Mouse (Mus musculus) liver, embryonic 14.5 days (tissue): ENCODE data around the gene Angptl8. TPM values are rescaled to one million over a fixed set of nuclear protein-coding genes. Genes with fewer than 3 reads are reported as not detected.

Experiments
- ATAC-seq: fragments of 200-750 bp; cut with Nextera tagmentation; 2 replicates; pipeline ENCODE4 v1.8.0; 2017; ENCODE audit warnings: moderate number of reproducible peaks, mild to moderate bottlenecking, moderate library complexity; ENCODE audit not compliant: insufficient read depth
- DNase-seq, 3 experiments: peaks; one replicate each; pipeline ENCODE4 v3.0.0-alpha.2; 2012 to 2013; ENCODE audit warnings: low read depth in 3 of 3, low spot score in 3 of 3
- H3K27ac ChIP-seq: fragments of 300-500 bp; sonication (generic); 2 replicates; pipeline ENCODE4 v1.5.1; 2014; ENCODE audit warnings: moderate library complexity, mild to moderate bottlenecking, control low read depth, inconsistent platforms
- H3K27me3 ChIP-seq: fragments of 300-500 bp; sonication (generic); 2 replicates; pipeline ENCODE4 v1.6.1; 2014; ENCODE audit warnings: mild to moderate bottlenecking, low read length, moderate library complexity; ENCODE audit not compliant: control insufficient read depth, insufficient read depth
- H3K36me3 ChIP-seq: fragments of 300-500 bp; sonication (generic); replicated peaks from 2 replicates; pipeline ENCODE4 v1.6.1; 2014; ENCODE audit warnings: low read depth; ENCODE audit not compliant: control insufficient read depth, insufficient read depth
- H3K4me1 ChIP-seq, 2 experiments: fragments of 200-500 bp in 1 of 2; fragments of 300-500 bp in 1 of 2; sonication (generic) in 1 of 2; replicated peaks; 2 replicates each; pipeline ENCODE4 v1.6.1; 2012 to 2014; ENCODE audit warnings: antibody characterized with exemption in 1 of 2, inconsistent platforms in 1 of 2, low read length in 1 of 2; ENCODE audit not compliant: control insufficient read depth in 2 of 2, insufficient read depth in 2 of 2
- H3K4me2 ChIP-seq: fragments of 300-500 bp; sonication (generic); 2 replicates; pipeline ENCODE4 v1.6.1; 2014; ENCODE audit warnings: low read depth, mild to moderate bottlenecking, control low read depth, moderate library complexity
- H3K4me3 ChIP-seq, 2 experiments: fragments of 200-500 bp in 1 of 2; fragments of 300-500 bp in 1 of 2; sonication (generic) in 1 of 2; 2 replicates each; pipeline ENCODE4 v1.5.1; 2012 to 2014; ENCODE audit warnings: low read depth in 2 of 2, low read length in 2 of 2, mild to moderate bottlenecking in 2 of 2, control low read depth in 1 of 2, inconsistent platforms in 1 of 2, moderate library complexity in 1 of 2; ENCODE audit not compliant: insufficient read depth in 1 of 2
- H3K9ac ChIP-seq: fragments of 300-500 bp; sonication (generic); replicated peaks from 2 replicates; pipeline ENCODE4 v1.6.1; 2014; ENCODE audit warnings: mild to moderate bottlenecking, control low read depth, moderate library complexity
- H3K9me3 ChIP-seq: fragments of 300-500 bp; sonication (generic); 2 replicates; pipeline ENCODE4 v1.6.1; 2016; ENCODE audit warnings: low read length, mixed read lengths; ENCODE audit not compliant: control insufficient read depth
- CTCF ChIP-seq: IDR thresholded peaks from 2 replicates; pipeline ENCODE4 v1.5.1; 2016; ENCODE audit warnings: antibody characterized with exemption, low read depth, control low read depth
- EP300 ChIP-seq: IDR thresholded peaks from 2 replicates; pipeline ENCODE4 v1.6.1; 2016; ENCODE audit warnings: antibody characterized with exemption, low read depth
- WGBS: fragments of 180-500 bp; shearing (Covaris S2); extraction: QIAGEN DNeasy Blood & Tissue Kit; methylation state at CpG from one replicate; pipeline ENCODE4 v1.1.7; 2014; ENCODE audit not compliant: insufficient replicate concordance; 5-methylcytosine and 5-hydroxymethylcytosine counted together
- polyA plus RNA-seq, 2 experiments: library from polyadenylated mRNA; depleted of rRNA in 1 of 2; stranded (reverse) in 1 of 2; unstranded in 1 of 2; fragments of >200 nt; fragmentation: Nextera tagmentation in 1 of 2; extraction: Ambion mirVana in 1 of 2; gene quantifications; 2 replicates each; pipeline versions ENCODE4 v1.2.1 to v1.2.3; 2012 to 2014

The Angptl8 gene
- polyA plus RNA-seq, 2 experiments, result 19.6 to 20.4 TPM

GRCm38 (mm10) chr9:21806976-21807375 is 28.3 kb upstream of the Angptl8 start:
- ATAC-seq (no peak), DNase-seq (no peak)
- WGBS, result 65% methylated on average over 11 of the region's 11 CpGs
- no peak overlapping the region for H3K27ac ChIP-seq
- peaks cover 0 to 5% of the 10 kb centered on the region in 2 experiments; a peak in 1 of 4 replicates for H3K4me1 ChIP-seq
- no peak for TF ChIP-seq EP300
- TF ChIP-seq CTCF, result no peak
- no peaks in the 10 kb centered on the region for H3K27me3 ChIP-seq
- H3K4me3 ChIP-seq, result no peak overlapping the region
- H3K9me3 ChIP-seq, result no peaks in the 10 kb centered on the region
- no peak overlapping the region for H3K4me2 ChIP-seq
- H3K9ac ChIP-seq, result no peak overlapping the region
- H3K36me3 ChIP-seq, result no peaks in the 10 kb centered on the region

- H3K4me2 ChIP-seq, result no peak overlapping the region
- H3K4me3 ChIP-seq, result no peak overlapping the region
- H3K27me3 ChIP-seq, result no peaks in the 10 kb centered on the region
- no peaks in the 10 kb centered on the region for H3K9me3 ChIP-seq
- peaks cover 0 to 5% of the 10 kb centered on the region in 2 experiments; a peak in 1 of 4 replicates for H3K4me1 ChIP-seq
- H3K9ac ChIP-seq, result no peak overlapping the region
- ATAC-seq, result no peak
- no peak for DNase-seq
- peak; percentile 59 for TF ChIP-seq CTCF
- TF ChIP-seq EP300, result no peak
- H3K27ac ChIP-seq, result no peak overlapping the region
- WGBS, result 38% methylated on average over 3 of the region's 3 CpGs
- H3K36me3 ChIP-seq, result no peaks in the 10 kb centered on the region
These were observed 26.7 kb upstream of the Angptl8 start for GRCm38 (mm10) chr9:21808561-21808960.

- no peak for ATAC-seq
- H3K4me1 ChIP-seq, result peaks cover 0 to 5% of the 10 kb centered on the region in 2 experiments; a peak in 1 of 4 replicates
- no peak overlapping the region for H3K4me3 ChIP-seq
- H3K4me2 ChIP-seq, result no peak overlapping the region
- no peaks in the 10 kb centered on the region for H3K9me3 ChIP-seq
- DNase-seq, result no peak
- H3K9ac ChIP-seq, result no peak overlapping the region
- H3K36me3 ChIP-seq, result no peaks in the 10 kb centered on the region
- 52% methylated on average over 5 of the region's 5 CpGs for WGBS
- TF ChIP-seq CTCF (no peak), EP300 (no peak)
- no peak overlapping the region for H3K27ac ChIP-seq
- H3K27me3 ChIP-seq, result no peaks in the 10 kb centered on the region
These were observed 24.1 kb upstream of the Angptl8 start for GRCm38 (mm10) chr9:21811170-21811569.

- DNase-seq, result no peak
- 57% methylated on average over 9 of the region's 9 CpGs for WGBS
- no peaks in the 10 kb centered on the region for H3K4me1 ChIP-seq
- H3K4me3 ChIP-seq, result no peak overlapping the region
- H3K9me3 ChIP-seq, result no peaks in the 10 kb centered on the region
- no peak overlapping the region for H3K9ac ChIP-seq
- no peak overlapping the region for H3K27ac ChIP-seq
- no peaks in the 10 kb centered on the region for H3K27me3 ChIP-seq
- no peak overlapping the region for H3K4me2 ChIP-seq
- TF ChIP-seq CTCF (no peak), EP300 (no peak)
- no peaks in the 10 kb centered on the region for H3K36me3 ChIP-seq
- peak; percentile 35; the same call in 1 of the 2 replicates for ATAC-seq
These were observed 18.5 kb upstream of the Angptl8 start for GRCm38 (mm10) chr9:21816716-21817305.

- Histone ChIP-seq H3K9ac (no peak overlapping the region), H3K36me3 (no peaks in the 10 kb centered on the region), H3K4me1 (no peaks in the 10 kb centered on the region), H3K27me3 (no peaks in the 10 kb centered on the region), H3K27ac (no peak overlapping the region), H3K9me3 (no peaks in the 10 kb centered on the region), H3K4me3 (no peak overlapping the region), H3K4me2 (no peak overlapping the region)
- DNase-seq, result no peak
- no peak for TF ChIP-seq CTCF
- no peak for TF ChIP-seq EP300
- 61% methylated on average over 4 of the region's 4 CpGs for WGBS
- no peak for ATAC-seq
These were observed 17.2 kb upstream of the Angptl8 start for GRCm38 (mm10) chr9:21818125-21818524.
